Mouse (Mus musculus): ENCODE results near the gene Usp37. TPM values are rescaled to one million over a fixed set of nuclear protein-coding genes. Genes with fewer than 3 reads are reported as not detected.

Gene Usp37
- polyA plus RNA-seq (2017; shearing (Covaris generic)), result 21.0 TPM

GRCm38 (mm10) chr1:74544184-74544583 is at the start of gene Usp37:
Gene Usp37, minus strand, starts transcription at chr1:74544284.

GRCm38 (mm10) chr1:74587773-74588445 is 43.8 kb upstream of the Usp37 start, which contains the start of the genes Zfp142 and Bcs1l:
Gene Zfp142, minus strand, starts transcription at chr1:74588246.
Gene Bcs1l, plus strand, starts transcription at chr1:74588289.

GRCm38 (mm10) chr1:74542451-74542961 is 1.6 kb downstream of the Usp37 start, which contains the start of gene Plcd4:
Gene Plcd4, plus strand, starts transcription at chr1:74542888.

GRCm38 (mm10) chr1:74505721-74506464 is 38.2 kb downstream of the Usp37 start, which contains the start of gene Cnot9:
Gene Cnot9, plus strand, starts transcription at chr1:74506058.

GRCm38 (mm10) chr1:74408589-74409504 is 135.2 kb downstream of the Usp37 start, which contains the start of gene Vil1:
Gene Vil1, plus strand, starts transcription at chr1:74409376.

GRCm38 (mm10) chr1:74390924-74391748 is 152.9 kb downstream of the Usp37 start, which contains the start of gene Ctdsp1:
Gene Ctdsp1, plus strand, starts transcription at chr1:74391509.

Other genes with a start within 250 kb of the Usp37 start
- gene Tmbim1, start 238.7 kb downstream of the Usp37 start, polyA plus RNA-seq (2017; shearing (Covaris generic)), result 18.2 TPM
- 0.15 TPM for gene Catip, start 182.2 kb downstream of the Usp37 start, polyA plus RNA-seq (2017; shearing (Covaris generic))
- gene Slc11a1, start 169.1 kb downstream of the Usp37 start, polyA plus RNA-seq (2017; shearing (Covaris generic)), result 2.0 TPM
- gene Ctdsp1, start 152.8 kb downstream of the Usp37 start, polyA plus RNA-seq (2017; shearing (Covaris generic)), result 8.3 TPM
- gene Vil1, start 134.9 kb downstream of the Usp37 start, polyA plus RNA-seq (2017; shearing (Covaris generic)), result 0.24 TPM
- 37.2 TPM for gene Cnot9, start 38.2 kb downstream of the Usp37 start, polyA plus RNA-seq (2017; shearing (Covaris generic))
- gene Plcd4, start 1.4 kb downstream of the Usp37 start, polyA plus RNA-seq (2017; shearing (Covaris generic)), result 0.65 TPM
- gene Zfp142, start 44.0 kb upstream of the Usp37 start, polyA plus RNA-seq (2017; shearing (Covaris generic)), result 19.9 TPM
- gene Bcs1l, start 44.0 kb upstream of the Usp37 start, polyA plus RNA-seq (2017; shearing (Covaris generic)), result 16.0 TPM
- gene Rnf25, start 57.1 kb upstream of the Usp37 start, polyA plus RNA-seq (2017; shearing (Covaris generic)), result 35.3 TPM
- not detected for gene Stk36, start 57.2 kb upstream of the Usp37 start, polyA plus RNA-seq (2017; shearing (Covaris generic))
- gene Ttll4, start 117.5 kb upstream of the Usp37 start, polyA plus RNA-seq (2017; shearing (Covaris generic)), result 37.7 TPM
- not detected for gene Cyp27a1, start 169.3 kb upstream of the Usp37 start, polyA plus RNA-seq (2017; shearing (Covaris generic))
- gene Prkag3, start 204.9 kb upstream of the Usp37 start, polyA plus RNA-seq (2017; shearing (Covaris generic)), result not detected
- not detected for gene Wnt6, start 227.6 kb upstream of the Usp37 start, polyA plus RNA-seq (2017; shearing (Covaris generic))
- 0.29 TPM for gene Wnt10a, start 247.2 kb upstream of the Usp37 start, polyA plus RNA-seq (2017; shearing (Covaris generic))